Mouse (Mus musculus) forebrain, postnatal 0 days (tissue): ENCODE results near the gene Kcnj9. TPM values are rescaled to one million over a fixed set of nuclear protein-coding genes. Genes with fewer than 3 reads are reported as not detected.

Experiments
- ATAC-seq: fragments of 200-750 bp; cut with Nextera tagmentation; 2 replicates; pipeline ENCODE4 v1.8.0; 2017; ENCODE audit warnings: mild to moderate bottlenecking, moderate library complexity
- DNase-seq: peaks from one replicate; pipeline ENCODE4 v3.0.0-alpha.2; 2015
- H3K27ac ChIP-seq: fragments of 300-500 bp; sonication (generic); 2 replicates; pipeline ENCODE4 v1.5.1; 2014; ENCODE audit warnings: low read depth, mild to moderate bottlenecking, antibody characterized with exemption, low read length, moderate library complexity, mixed read lengths
- H3K27me3 ChIP-seq: fragments of 300-500 bp; sonication (generic); 2 replicates; pipeline ENCODE4 v1.6.1; 2014; ENCODE audit warnings: mild to moderate bottlenecking, low read length, mixed read lengths; ENCODE audit not compliant: insufficient read depth
- H3K36me3 ChIP-seq: fragments of 300-500 bp; sonication (generic); 2 replicates; pipeline ENCODE4 v1.6.1; 2014; ENCODE audit warnings: mild to moderate bottlenecking, moderate library complexity; ENCODE audit not compliant: insufficient read depth
- H3K4me1 ChIP-seq: fragments of 300-500 bp; sonication (generic); 2 replicates; pipeline ENCODE4 v1.6.1; 2014; ENCODE audit warnings: antibody characterized with exemption; ENCODE audit not compliant: insufficient read depth
- H3K4me2 ChIP-seq: fragments of 300-500 bp; sonication (generic); 2 replicates; pipeline ENCODE4 v1.6.1; 2014; ENCODE audit warnings: low read depth, mild to moderate bottlenecking, moderate library complexity
- H3K4me3 ChIP-seq: fragments of 300-500 bp; sonication (generic); 2 replicates; pipeline ENCODE4 v1.5.1; 2014; ENCODE audit warnings: low read depth, low read length, mixed read lengths
- H3K9ac ChIP-seq: fragments of 300-500 bp; sonication (generic); 2 replicates; pipeline ENCODE4 v1.6.1; 2014; ENCODE audit warnings: mild to moderate bottlenecking
- H3K9me3 ChIP-seq: fragments of 300-500 bp; sonication (generic); 2 replicates; pipeline ENCODE4 v1.6.1; 2016; ENCODE audit warnings: low read length
- CTCF ChIP-seq: sonication (generic); IDR thresholded peaks from 2 replicates; pipeline ENCODE4 v1.5.1; 2016; ENCODE audit warnings: antibody characterized with exemption, control low read depth, low read depth
- WGBS: fragments of 180-500 bp; shearing (Covaris S2); extraction: QIAGEN DNeasy Blood & Tissue Kit; methylation state at CpG from one replicate; pipeline ENCODE4 v1.1.7; 2014; 5-methylcytosine and 5-hydroxymethylcytosine counted together
- polyA plus RNA-seq: library from polyadenylated mRNA; unstranded; fragments of >200 nt; fragmentation: Nextera tagmentation; extraction: Ambion mirVana; gene quantifications from 2 replicates; pipeline ENCODE4 v1.2.1, GENCODE M21; 2015
- total RNA-seq: library from RNA; depleted of rRNA; stranded (reverse); fragments of >200 nt; gene quantifications from 2 replicates; pipeline ENCODE4 v1.2.3, GENCODE M21; 2014

The Kcnj9 gene
- total and polyA plus RNA-seq, 2 experiments from 2014 or later = 4.8 to 7.5 TPM

DNA sequence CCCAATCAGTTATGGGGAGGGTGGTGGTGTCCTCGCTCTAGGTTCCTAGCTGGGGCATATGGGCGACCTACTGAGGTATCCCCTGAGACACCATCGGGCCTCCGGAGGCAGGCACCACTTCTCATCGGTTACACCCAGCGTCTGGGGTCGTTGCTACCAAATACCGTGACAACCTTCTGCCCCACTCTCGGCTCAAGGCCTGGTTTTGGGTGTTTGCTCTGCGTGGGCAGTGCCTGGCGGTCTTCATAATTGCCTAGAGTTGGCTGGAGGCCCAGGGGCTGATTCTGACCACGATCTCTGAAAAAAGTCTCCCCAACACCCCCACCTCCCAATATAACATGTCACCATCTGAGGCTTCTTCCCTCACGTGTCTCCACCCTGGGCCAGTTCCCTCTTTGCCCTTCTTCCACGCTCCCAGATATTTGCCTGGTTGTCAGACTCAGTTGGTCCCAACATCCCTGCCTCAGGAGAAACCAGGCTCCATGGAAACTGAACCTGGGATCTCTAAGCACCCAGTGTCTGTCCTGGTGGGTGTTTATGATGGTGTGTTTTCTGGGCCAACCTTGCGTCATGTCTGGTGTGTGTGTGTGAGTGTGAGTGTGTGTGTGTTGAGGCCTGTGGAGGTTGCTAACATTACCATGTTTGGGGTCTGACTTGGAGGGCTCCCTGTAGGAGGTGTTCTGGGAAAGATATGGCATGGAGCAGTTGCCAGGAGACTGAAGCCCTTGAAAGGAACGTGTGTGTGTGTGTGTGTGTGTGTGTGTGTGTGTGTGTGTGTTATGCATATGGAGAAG lies 16.2 kb downstream of the Kcnj9 start:
- peak overlapping the region; percentile 91 for H3K27ac ChIP-seq
- DNase-seq (peak; percentile 62), ATAC-seq (no peak)
- peak overlapping the region; percentile 67 for H3K4me3 ChIP-seq
- peaks cover 24% of the 10 kb centered on the region for H3K4me1 ChIP-seq
- no peaks in the 10 kb centered on the region for H3K27me3 ChIP-seq
- WGBS = 6% methylated on average over 16 of the region's 16 CpGs
- peak overlapping the region; percentile 72 for H3K9ac ChIP-seq
- peak overlapping the region; percentile 90 for H3K4me2 ChIP-seq
- H3K9me3 ChIP-seq = no peaks in the 10 kb centered on the region
- H3K36me3 ChIP-seq = peaks cover 13% of the 10 kb centered on the region
- no peak for TF ChIP-seq CTCF

- WGBS = under 1% methylated on average over 41 of the region's 55 CpGs
- peaks cover 5% of the 10 kb centered on the region for H3K36me3 ChIP-seq
- peak overlapping the region; percentile 67 for H3K4me3 ChIP-seq
- no peaks in the 10 kb centered on the region for H3K27me3 ChIP-seq
- peak overlapping the region; percentile 72 for H3K9ac ChIP-seq
- peak overlapping the region; percentile 91 for H3K27ac ChIP-seq
- no peaks in the 10 kb centered on the region for H3K9me3 ChIP-seq
- peak; percentile 82 for DNase-seq
- H3K4me2 ChIP-seq = peak overlapping the region; percentile 90
- TF ChIP-seq CTCF = no peak
- ATAC-seq = peak; percentile 53
- H3K4me1 ChIP-seq = peaks cover 24% of the 10 kb centered on the region
Measured at GRCm38 (mm10) chr1:172311921-172312767, 17.0 kb downstream of the Kcnj9 start.

GRCm38 (mm10) chr1:172311248-172311906 lies 17.7 kb downstream of the Kcnj9 start:
- WGBS = 9% methylated on average over 23 of the region's 23 CpGs
- TF ChIP-seq CTCF = no peak

GRCm38 (mm10) chr1:172309699-172310398 lies 19.3 kb downstream of the Kcnj9 start:
- DNase-seq (peak; percentile 97), ATAC-seq (peak; percentile 78)
- peak; percentile 97 for TF ChIP-seq CTCF
- H3K27me3 ChIP-seq = no peaks in the 10 kb centered on the region
- H3K27ac ChIP-seq = peak overlapping the region; percentile 76
- H3K4me2 ChIP-seq = peak overlapping the region; percentile 50
- H3K9ac ChIP-seq = peak overlapping the region; percentile 49
- peak overlapping the region; percentile 16 for H3K4me3 ChIP-seq
- WGBS = 1% methylated on average over 14 of the region's 14 CpGs
- no peaks in the 10 kb centered on the region for H3K9me3 ChIP-seq
- peaks cover 20% of the 10 kb centered on the region for H3K4me1 ChIP-seq
- no peaks in the 10 kb centered on the region for H3K36me3 ChIP-seq

More at GRCm38 (mm10) chr1:172311248-172311906, 17.7 kb downstream of the Kcnj9 start:
- Histone ChIP-seq H3K27me3 (no peaks in the 10 kb centered on the region), H3K4me2 (peak overlapping the region; percentile 90), H3K9ac (peak overlapping the region; percentile 72), H3K27ac (peak overlapping the region; percentile 91), H3K4me3 (peak overlapping the region; percentile 67), H3K9me3 (no peaks in the 10 kb centered on the region), H3K4me1 (peaks cover 24% of the 10 kb centered on the region), H3K36me3 (peaks cover 3% of the 10 kb centered on the region; the same call in 1 of the 2 replicates)
- ATAC-seq = peak; percentile 47
- peak; percentile 74 for DNase-seq

DNA sequence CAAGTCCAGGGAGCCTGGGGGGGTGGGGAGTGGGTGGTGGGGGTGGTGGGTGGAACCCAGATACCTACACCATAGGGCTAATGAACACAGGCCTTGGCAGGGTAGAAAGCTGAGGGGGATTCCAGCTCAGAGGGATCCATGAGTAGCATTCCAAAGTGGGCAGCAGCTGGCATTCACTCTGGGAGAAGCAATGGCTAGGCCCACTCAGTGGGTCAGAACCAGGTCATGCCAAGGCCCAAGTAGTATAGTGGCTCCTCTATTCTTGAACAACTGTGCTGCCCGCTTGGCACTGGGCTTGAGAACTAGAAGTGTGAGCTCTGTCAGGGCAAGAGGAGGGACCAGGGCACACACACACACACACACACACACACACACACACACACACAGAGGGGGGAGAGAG lies 20.7 kb downstream of the Kcnj9 start:
- no peak overlapping the region for H3K9ac ChIP-seq
- no peaks in the 10 kb centered on the region for H3K36me3 ChIP-seq
- H3K27me3 ChIP-seq = no peaks in the 10 kb centered on the region
- H3K4me3 ChIP-seq = no peak overlapping the region
- ATAC-seq (peak; percentile 1; the same call in 1 of the 2 replicates), DNase-seq (no peak)
- no peak overlapping the region for H3K4me2 ChIP-seq
- H3K4me1 ChIP-seq = peaks cover 11% of the 10 kb centered on the region; the same call in 1 of the 2 replicates
- 77% methylated on average over 1 of the region's 1 CpGs for WGBS
- H3K27ac ChIP-seq = peak overlapping the region; percentile 57; the same call in 1 of the 2 replicates
- no peaks in the 10 kb centered on the region for H3K9me3 ChIP-seq
- no peak for TF ChIP-seq CTCF

- H3K36me3 ChIP-seq = no peaks in the 10 kb centered on the region
- ATAC-seq (no peak), DNase-seq (no peak)
- no peak overlapping the region for H3K4me3 ChIP-seq
- no peaks in the 10 kb centered on the region for H3K9me3 ChIP-seq
- WGBS = 36% methylated on average over 10 of the region's 10 CpGs
- H3K27me3 ChIP-seq = no peaks in the 10 kb centered on the region
- TF ChIP-seq CTCF = no peak
- H3K27ac ChIP-seq = peak overlapping the region; percentile 57; the same call in 1 of the 2 replicates
- no peak overlapping the region for H3K4me2 ChIP-seq
- no peak overlapping the region for H3K9ac ChIP-seq
- peaks cover 9% of the 10 kb centered on the region; the same call in 1 of the 2 replicates for H3K4me1 ChIP-seq
Measured at GRCm38 (mm10) chr1:172307936-172308335, 21.2 kb downstream of the Kcnj9 start.
